Mouse (Mus musculus): Measurements from ENCODE around the gene Cenpu. TPM values are rescaled to one million over a fixed set of nuclear protein-coding genes. Genes with fewer than 3 reads are reported as not detected.
A peak's percentile ranks its signal among the peaks of the same experiment; 100 is the strongest.

The Cenpu gene
- 5.6 and 6.9 TPM in 2 replicates for total RNA-seq (2021)
- long read RNA-seq, experiment 1, partial matches to known transcripts: 0 of 2 reads
- long read RNA-seq, experiment 1, other reads (novel, unspliced or antisense): 0 of 2 reads
- long read RNA-seq, experiment 2, partial matches to known transcripts: 0 of 3 reads
- long read RNA-seq, experiment 2, other reads (novel, unspliced or antisense): 1 of 3 reads

DNA sequence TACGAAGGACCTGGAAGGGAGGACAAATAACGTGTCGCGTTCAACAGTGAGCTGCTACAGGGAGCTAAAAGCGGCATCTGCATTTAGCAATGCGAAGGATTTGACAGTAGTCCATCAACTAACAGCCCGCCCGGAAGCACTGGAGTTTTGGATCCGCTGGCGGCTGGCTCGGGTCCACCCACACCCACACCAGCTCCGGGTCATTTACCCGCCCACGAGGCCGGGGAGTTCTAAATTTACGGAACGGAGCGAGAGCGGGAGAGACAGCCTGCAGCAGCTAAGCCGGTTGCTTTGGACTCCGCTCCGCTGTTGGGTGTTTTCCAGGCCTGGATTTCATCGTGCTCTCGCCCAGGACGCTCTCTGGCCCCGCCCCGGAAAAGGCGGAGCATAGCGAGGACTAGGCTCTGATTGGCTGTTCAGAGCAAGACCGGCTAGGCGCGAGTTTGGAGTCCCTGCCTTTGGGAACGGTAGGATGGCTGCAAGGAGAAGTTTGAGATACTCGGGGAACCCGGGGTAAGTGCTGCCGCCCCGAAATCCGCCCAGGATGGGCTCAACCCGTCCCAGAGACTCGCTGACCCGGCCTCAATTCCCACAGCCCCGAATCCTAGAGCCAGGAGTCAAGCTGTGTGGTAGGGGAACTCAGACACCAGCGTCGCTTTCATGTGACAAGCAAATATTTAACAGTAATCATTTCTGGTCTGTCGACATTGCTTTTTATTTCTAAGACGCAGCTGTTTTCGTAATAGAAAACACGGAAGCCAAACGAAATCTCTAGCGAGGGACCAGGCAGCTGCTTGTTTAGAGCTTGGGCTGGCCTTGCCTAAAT, at the start of gene Cenpu:
Gene Cenpu, plus strand, starts transcription at position 414 of the 826 bp plus-strand sequence.
- DNase-seq: peak; percentile 99

- no peak for DNase-seq
Observed at GRCm38 (mm10) chr8:46502333-46503071, 49.3 kb upstream of the Cenpu start.

GRCm38 (mm10) chr8:46503072-46503695, 48.6 kb upstream of the Cenpu start:
- no peak for DNase-seq

- DNase-seq: no peak
Observed at GRCm38 (mm10) chr8:46504196-46504595, 47.6 kb upstream of the Cenpu start.

GRCm38 (mm10) chr8:46508488-46509395, 43.1 kb upstream of the Cenpu start:
- peak; percentile 14 for DNase-seq

GRCm38 (mm10) chr8:46509474-46509873, 42.4 kb upstream of the Cenpu start:
- no peak for DNase-seq

- DNase-seq: no peak
Observed at GRCm38 (mm10) chr8:46511336-46511735, 40.5 kb upstream of the Cenpu start.

GRCm38 (mm10) chr8:46512538-46512937, 39.3 kb upstream of the Cenpu start:
- DNase-seq: no peak

- DNase-seq: no peak
Observed at GRCm38 (mm10) chr8:46514027-46514426, 37.8 kb upstream of the Cenpu start.

GRCm38 (mm10) chr8:46520667-46521066, 31.2 kb upstream of the Cenpu start:
- DNase-seq: no peak

- DNase-seq: no peak
Observed at GRCm38 (mm10) chr8:46526098-46526497, 25.7 kb upstream of the Cenpu start.

- DNase-seq: no peak
Observed at GRCm38 (mm10) chr8:46526821-46527220, 25.0 kb upstream of the Cenpu start.

- no peak for DNase-seq
Observed at GRCm38 (mm10) chr8:46529508-46529907, 22.3 kb upstream of the Cenpu start.

DNA sequence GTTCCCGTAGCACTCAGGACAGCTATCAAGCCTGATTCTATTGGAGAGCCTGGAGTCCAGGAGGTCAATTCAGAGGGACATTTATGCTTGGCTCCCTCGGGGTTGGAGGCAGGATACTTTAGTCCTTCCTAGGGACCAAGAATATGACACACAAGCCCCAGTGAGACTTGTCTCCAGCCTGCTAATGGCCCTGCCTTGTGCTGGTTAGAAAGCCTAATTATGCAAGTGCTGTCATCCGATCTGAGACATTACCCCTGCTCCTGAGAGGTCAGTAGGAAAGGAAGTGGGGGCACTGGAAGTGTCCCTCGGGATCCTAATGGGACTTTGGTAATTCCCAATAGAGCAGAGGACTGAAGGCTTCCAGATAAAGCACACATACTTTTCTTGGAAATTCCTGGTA, 21.3 kb upstream of the Cenpu start:
- no peak for DNase-seq

GRCm38 (mm10) chr8:46533926-46534325, 17.9 kb upstream of the Cenpu start:
- no peak for DNase-seq

DNA sequence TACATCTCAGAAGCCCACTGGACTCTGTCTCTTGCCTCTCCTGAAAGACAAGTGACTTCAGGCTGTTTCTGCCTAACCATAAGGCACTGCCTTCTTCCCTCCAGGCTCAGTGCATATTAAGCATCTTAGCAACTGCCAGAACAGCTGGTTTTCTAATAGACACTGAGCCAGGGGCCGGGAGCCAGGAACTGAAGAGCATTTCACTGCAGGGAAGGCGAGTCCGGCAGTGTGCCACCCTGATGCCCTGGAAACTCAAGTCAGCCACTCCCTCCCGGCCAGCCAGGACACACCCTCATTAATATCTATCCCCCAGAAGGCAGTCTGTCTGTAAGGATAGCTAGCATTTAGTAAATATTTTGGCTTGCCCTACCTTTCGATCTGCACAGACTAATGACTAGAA, 12.1 kb upstream of the Cenpu start:
- peak; percentile 59 for DNase-seq

DNA sequence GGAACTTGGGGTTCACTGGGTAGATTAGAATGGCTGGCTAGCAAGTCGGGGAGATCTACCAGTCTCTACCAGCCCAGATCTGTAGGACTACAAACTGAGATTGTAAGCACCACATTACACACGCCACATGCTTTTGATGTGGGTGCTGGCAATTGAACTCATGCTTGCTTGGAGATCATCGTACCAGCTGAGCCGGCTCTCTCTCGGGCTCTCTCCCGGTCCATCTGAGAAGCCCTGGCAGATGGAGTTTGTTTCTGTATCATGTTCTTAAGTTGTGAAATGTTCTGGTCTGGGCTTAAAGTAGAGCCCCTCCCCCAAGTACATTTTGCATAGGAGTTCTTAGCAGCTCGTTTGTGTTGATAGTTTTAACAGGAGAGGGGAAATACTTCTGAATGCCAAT, 8.6 kb upstream of the Cenpu start:
- no peak for DNase-seq

GRCm38 (mm10) chr8:46543662-46544061, 8.2 kb upstream of the Cenpu start:
- DNase-seq: no peak

DNA sequence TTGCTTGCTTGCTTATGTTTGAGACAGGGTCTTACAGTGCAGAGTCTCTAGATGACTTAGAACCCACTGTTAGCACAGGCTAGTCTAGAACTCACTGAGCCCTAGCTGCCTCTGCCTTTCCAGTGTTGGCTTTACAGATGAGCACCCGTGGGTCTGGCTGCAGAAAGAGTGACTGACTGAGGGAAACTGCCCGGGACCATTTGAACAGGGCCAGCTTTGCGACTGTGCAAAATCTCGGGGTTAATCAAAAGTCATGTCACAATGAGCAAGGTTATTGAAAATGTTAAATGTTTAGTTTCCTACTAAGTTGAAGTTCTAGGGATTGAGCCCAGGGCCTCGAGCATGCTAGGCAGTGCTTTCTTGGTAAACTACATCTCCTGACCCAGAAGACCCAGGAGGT, 6.0 kb upstream of the Cenpu start:
- DNase-seq: no peak

- DNase-seq: peak; percentile 77
Observed at GRCm38 (mm10) chr8:46546431-46547176, 5.2 kb upstream of the Cenpu start.

DNA sequence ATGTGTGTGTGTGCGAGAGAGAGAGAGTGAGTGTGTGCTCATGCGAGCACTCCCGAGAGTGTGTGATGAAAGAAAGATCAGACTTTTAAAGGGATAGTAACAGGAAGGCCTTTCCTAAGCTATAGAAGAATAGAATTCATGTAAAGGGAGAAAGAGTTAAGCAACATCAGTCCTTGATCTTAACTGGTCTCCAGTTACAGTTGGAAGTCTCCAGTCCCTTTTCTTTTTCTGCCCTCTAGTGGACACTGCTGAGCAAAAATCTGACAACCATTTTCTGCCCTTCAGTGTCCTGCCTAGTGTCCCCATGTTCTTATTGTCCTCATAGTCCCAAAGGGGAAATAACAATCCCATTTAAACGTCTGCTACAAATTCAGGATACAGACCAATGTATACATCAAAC, 4.6 kb upstream of the Cenpu start:
- DNase-seq: peak; percentile 63
